Mouse (Mus musculus) kidney, adult 11 months (tissue): ENCODE measurements around the gene Sirt7.
"Not testable (repeated sequence)": the region's sequence is repeated elsewhere in the genome, so short reads cannot be mapped to it uniquely, and the experiment has no call there.

ENCODE experiments used
- DNase-seq: peaks from one replicate; pipeline ENCODE4 v3.0.0; 2022

Gene Sirt7

DNA sequence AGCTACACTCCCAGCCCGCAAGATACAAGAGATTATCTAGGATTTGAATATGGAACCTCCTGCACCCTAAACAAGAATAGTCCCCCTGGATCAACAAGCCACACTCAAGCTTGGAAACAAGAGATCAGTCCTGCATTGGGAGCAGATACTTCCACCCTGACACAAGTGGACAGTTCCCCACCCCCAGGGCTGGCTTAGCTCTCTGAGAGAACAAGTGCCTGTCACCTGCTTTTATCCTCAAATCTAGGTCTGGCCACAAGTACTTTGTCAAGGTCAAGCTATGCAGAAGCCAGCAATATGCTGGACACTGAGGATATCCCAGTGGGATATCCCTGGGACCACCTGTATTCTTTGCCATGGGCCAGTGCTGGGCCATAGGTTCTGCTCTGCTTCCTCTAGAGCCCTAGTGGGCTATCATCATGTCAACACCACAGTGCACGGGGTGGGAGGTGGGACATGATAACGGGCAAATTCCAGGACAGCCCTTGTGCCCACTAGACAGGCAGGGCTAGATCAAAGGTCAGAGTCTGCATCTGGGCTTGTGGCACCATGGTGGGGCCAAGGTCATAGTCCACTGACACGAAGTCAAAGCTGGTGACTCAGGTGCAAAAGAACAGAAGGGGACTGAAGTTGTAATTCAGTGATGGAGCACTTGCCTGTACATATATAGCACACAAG is 8.3 kb downstream of the Sirt7 start:
- peak; percentile 82 for DNase-seq

DNA sequence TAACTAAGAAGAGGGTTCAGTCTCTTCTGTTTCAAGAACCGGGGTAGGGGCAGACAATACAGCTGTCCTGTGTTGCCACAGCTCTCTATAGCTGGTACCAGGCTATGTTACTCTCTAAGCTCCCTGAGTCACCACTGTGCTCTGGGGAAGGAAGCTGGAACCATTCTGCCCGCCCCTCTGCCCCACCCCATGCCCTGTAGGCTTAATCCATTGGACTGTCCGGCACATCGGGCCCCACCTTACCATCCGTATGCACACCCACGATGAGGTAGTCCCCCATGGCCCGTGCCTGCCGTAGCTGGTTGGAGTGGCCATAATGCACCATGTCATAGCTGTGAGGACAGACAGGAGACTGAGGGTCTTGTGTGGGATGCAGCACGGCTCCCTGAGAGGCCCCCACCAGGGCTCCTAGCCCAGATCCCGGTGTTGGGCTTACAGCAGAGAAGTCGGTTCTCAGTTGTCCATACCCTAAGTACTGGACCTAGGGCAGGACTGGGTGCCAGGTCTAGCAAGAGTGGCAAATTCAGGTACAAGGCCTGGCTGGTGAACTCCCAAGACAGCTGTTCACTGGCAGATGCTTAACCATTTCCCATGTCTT is 9.3 kb downstream of the Sirt7 start:
- no peak for DNase-seq

DNA sequence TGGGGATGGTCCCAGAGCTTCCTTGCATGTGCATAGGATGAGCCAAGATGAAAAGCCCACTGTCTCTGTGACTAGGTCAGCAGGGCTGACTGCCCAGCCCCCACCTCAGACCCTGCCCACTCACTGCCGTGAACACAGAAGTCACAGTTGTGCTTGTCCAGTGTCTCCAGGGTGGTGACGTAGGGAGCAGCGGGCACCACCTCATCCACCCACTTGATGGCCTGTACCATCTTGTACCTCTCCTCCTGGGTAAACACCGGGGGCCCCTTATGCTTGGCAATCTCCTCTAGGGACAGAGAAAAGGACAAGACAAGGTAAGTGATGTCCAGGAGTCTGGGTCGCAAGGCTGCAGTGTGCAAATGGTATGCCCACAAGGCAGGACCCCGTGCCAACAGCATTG is 9.9 kb downstream of the Sirt7 start:
- DNase-seq = no peak

DNA sequence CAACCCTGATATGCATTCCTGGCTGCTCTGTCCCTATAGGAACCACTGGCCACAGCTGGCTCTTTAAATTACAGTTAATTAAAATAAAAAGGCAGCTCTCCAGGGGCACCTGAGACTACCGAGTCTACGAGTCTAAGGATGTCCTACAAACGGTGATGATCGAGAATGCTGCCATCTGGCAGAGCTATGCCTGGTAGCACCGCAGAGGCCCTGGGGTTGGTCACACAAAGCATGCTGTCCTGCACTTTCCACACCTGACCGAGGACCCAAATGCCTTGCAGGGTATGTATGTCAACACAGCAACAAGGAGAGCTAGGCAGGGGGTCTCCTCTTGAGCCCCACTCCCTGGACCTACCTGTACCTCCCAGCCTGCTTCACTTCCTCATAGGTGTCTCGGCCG is 11.1 kb downstream of the Sirt7 start:
- DNase-seq = no peak

DNA sequence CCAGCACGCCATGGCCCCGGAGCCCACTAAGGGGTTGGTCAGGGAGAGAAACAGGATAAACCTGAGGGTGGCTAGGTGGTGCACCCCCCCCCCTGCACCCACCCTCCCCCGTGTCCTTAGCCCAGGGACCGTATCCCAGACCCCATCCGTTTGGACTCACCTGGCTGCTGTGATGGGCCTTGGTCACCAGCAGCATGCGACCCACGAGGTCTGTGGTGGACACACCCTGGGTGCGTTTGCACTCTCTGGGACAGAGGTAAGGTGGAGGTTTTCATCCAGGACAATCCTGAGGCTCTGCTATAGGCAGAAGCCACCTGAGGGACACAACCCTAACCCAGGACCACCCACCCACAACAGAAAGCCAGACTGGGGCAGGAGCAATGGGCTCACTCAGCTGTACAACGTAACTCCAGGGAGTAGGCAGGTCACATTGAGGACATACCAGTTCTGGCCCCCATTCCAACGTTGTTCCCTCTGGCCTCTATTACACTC is 11.5 kb downstream of the Sirt7 start:
- DNase-seq = no peak

DNA sequence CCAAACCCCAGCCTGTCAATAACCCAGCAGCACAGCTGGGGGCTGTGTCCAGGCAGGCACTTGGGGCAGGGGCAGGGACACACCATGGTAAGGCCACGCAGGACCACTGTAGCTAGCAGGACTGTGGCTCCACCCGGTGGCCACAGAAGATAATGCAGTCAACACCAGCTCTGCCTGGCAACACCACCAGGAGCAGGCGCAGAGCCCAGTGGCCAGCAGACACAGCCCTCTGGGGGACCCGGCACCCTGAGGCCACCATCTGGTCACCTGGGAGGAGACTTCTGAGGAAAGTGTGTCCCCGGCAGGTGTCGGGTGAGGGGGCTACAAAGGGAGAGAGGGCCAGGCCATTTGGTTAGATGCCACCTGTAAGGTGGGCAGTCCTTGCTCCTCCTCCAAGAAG is 12.3 kb downstream of the Sirt7 start:
- peak; percentile 75 for DNase-seq

DNA sequence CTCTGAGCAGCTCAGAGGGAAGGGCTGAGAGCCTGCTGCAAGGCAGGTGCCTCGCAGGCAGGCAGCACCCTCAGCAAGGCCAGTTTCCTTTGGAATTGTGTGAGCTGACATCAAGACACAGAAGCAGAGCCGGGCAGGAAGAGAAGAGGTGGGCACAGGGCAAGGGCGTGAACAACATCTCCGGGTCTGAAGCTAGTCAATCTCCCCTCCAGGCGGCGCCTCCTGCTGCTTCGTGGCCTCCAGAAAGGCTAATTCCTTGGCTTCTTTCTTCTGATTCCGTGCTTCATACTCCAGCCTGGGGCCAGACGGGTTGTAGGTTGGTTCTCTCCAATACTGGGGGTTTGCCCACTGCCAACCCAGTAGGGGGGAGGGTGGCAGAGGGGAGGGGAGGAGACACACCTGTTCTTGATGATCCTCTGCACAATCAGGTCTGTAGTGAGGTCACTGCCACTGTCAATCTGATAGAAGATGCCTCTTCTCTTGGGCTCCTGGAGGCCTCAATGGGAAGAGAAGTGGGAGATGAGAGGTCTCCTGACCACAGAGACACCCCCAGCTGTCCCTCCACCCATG is 14.5 kb downstream of the Sirt7 start:
- DNase-seq = no peak

DNA sequence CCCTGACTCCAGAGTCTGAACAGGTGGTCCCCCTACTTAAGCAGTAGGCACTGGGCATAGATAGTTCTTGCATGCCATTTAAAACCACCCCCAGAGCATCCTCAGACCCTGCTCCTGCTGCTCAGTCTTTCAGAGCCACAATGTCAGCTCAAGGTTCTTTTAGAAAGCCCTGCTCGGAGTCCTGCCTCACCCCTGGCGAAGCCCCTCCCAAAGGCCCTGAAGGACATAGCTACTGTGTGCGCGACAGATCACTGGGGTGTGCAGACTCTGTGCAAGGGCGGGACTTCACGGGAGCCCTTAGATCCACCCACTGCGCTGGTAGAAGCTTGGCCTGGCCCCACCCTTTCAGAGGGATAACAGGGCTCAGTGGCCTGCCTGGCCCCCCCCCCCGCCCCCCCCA is 15.8 kb downstream of the Sirt7 start:
- DNase-seq = peak; percentile 75

DNA sequence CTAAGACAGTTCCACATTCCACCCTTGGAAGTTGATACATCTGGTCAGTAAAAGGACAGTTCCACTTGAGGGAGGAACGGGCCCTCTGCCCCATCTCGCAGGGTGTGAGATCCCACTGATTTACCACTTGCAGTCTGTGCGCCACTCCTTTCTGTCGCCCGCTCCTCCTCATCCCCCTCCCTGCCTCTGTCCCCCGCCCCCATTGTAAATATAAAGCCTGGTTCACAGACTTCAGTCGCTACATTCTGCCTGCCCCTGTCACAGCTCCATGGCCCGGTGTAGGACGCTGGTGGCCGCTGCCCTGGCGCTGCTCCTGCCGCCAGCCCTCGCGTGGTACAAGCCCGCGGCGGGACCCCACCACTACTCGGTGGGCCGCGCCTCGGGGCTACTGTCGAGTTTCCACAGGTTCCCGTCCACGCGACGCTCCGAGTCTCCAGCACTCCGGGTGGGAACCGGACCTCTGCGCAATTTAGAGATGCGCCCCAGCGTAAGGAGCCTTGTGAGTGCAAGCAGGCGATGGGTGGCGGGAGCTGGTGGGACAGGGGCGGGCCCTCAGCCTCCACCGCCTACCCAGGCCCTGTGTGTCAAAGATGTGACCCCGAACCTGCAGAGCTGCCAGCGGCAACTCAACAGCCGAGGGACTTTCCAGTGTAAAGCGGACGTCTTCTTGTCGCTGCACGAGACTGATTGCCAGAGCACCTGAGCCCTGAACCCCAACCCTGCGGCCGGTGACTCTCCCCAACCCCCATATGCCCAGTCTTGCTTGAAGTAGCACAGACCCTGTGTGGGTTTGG is 16.6 kb downstream of the Sirt7 start, which contains the start of gene Npb:
Npb (plus strand) TSS at position 237 of the 794 bp plus-strand sequence.
- DNase-seq = no peak

DNA sequence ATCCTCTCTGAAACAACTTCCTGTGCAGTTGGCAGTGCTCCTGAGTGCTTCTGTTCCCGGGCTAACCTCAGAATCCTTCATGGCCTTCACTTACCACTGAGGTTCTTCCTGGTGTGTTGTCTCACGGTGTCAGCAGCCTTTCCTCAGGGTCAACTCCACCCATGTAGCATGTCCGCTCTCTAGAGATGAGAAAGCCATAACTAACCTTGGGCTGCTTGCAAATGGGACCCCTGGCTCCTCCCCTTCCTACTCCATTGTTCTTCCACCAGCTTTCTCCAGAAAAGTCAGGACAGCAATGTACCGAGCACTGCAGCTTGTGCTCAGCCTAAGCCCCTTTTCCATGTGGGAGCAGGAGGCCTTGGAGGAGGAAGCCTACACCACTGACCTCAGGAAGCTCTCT is 18.3 kb downstream of the Sirt7 start:
- DNase-seq = no peak

DNA sequence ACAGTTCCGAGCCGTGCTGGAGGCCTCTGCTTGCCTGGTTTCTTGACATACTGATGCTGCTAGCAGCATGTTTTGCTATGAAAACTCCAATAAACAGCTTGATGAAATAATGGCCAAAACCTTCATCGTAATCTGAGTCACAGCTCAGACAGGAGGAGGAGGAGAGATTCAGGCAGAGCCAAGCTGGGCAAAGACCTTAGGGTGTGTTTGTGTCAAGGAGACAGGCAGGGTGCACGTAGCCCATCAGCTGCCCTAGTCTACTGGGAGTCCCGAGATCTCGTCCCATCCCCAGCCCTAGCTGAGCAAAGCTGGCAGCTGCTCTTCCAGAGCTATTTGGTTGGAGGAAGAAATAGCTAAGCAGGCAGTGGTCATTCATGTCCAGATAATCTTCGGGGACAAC is 19.4 kb downstream of the Sirt7 start:
- DNase-seq = no peak

DNA sequence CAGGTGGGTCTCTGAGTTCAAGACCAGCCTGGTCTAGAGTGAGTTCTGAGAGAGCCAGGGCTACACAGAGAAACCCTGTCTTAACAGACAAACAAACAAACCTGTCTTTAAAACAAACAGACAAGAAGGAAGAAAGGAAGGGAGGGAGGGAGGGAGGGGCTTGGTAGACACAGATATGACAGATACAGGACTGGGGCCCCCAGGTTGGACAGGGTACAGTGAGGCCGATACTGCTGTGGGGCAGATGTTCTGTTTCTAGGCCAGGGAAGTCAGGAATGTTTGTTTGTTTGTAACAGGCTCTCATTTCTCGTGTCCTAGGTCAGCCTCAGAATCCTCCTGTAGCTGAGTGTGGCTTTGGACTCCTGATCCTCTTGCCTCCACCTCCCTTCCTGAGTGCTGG is 21.5 kb downstream of the Sirt7 start:
- DNase-seq = no peak

DNA sequence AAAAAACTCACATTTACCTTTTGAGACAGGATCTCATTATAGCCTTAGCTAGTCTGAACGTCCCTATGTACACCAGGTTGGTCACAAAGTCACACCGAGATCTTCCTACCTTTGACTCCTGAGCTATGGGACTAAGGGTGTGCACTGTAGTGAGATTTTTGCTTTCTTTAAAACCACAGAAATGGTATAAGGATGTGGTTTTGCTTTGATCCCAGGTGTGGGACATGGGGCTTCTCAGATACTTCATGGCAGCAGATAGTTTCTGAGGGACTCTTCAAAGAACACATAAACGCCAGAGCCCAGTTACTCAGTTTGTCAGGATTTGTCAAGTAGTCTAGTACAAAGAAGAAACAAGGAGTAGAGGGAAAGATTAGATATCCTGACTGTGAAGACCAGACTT is 24.3 kb downstream of the Sirt7 start:
- DNase-seq = no peak

DNA sequence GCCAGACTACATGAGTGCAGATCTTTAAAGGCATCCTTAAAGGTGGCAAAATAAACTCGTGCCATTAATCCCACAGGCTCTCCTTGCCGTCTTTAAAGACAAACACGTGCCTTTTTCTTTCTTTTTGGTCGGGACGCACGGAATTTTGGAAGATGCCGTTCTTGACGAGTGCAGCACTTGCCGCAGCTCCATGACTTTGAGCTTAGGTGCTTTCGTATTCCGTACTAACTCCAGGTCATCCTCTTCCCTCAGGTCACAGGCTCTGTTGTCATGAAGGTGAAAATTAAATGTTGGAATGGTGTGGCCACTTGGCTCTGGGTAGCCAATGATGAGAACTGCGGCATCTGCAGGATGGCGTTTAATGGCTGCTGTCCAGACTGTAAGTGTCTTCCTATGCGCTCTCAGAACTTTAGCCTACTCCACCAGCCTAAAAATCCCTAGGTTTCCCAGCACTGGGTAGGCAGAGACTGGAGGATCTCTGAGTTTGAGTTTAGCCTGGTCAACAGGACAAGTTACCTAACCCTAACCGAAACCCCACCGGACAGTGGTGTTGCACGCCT is 26.0 kb downstream of the Sirt7 start:
- no peak for DNase-seq

DNA sequence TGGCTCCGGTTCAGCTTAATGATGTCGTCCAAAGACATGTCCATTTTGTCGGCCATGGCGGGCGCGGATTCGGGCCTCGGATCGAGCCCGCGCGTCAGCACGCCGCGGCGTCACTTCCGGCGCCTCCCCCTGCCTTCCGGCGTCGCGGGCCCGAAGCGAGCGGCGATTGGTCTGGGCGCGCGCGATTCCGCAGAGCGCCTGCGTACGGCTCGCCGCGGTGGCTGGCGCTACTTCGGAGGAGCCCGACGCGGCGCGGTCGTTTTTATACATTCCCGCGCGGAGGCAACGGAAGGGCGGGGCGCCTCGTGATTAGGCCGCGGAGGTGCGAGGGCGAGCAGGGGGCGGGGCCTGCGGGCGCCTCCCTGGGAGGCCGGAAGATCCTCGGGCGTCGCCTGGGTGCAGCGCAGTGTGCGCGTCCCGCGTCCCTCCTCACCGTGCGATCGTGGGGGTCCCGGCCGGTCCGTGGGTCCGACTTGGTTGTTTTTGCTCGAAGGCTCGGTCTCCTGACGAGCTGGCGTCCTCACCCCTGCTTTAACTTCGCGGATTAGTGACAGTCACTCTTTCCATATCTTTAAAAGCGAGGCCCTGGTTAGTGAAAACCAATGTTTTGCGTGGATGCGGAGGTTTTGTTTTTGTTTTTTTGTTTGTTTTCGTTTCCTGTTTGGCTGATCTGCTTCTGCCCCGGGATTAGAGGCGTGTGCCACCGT is 26.6 kb downstream of the Sirt7 start, which contains the start of the genes Alyref and Anapc11:
Alyref (minus strand) TSS at position 83 of the 707 bp plus-strand sequence.
Anapc11 (plus strand) TSS at position 139 of the 707 bp plus-strand sequence.
- DNase-seq = peak; percentile 90

DNA sequence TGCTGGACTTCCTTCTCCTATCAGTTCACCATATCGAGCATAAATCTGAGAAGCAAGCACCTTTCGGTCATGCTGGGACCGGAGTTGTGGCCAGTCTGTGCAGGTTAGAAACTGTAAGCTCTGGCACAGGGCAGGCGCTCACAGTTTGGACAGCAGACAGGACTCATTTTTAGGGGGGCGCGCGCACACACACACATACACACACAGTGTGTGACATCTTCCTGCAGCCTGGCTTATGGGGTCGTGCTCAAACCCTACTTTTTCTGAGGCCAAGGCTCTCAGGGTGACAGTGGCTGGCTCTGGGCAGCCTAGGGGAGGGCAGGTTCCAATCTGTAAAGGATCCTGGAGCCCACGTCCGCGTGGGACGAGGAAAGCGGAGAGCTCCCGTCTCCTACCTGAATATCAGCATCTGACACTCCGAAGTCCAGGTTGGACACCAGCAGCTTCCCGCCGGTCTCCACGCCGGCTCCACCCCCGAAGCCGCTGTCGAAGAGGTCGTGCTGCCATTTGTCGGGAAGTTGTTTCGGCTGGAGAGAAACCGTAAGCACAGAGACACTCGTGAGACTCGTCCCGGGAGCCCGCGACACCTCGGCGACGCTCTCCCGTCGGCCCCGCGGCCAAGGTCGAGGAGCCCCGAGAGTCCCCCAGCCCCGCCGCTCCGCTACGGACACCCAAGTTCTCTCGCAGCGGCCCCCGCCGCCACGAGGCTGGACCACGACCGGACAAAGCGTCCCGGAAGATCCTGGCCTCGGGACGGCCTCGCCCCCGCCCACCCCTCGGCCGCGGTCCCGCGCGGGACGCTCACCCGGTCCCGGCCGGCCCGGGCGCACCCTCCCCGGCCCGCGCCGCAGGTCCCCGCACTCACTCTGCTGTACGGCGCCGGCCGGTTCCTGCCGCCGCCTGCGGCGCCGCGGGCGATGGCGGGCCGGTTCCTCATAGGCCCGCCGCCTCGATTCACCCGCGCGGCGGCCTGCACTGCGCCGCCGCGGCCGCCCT is 27.5 kb downstream of the Sirt7 start:
- DNase-seq = peak; percentile 31

DNA sequence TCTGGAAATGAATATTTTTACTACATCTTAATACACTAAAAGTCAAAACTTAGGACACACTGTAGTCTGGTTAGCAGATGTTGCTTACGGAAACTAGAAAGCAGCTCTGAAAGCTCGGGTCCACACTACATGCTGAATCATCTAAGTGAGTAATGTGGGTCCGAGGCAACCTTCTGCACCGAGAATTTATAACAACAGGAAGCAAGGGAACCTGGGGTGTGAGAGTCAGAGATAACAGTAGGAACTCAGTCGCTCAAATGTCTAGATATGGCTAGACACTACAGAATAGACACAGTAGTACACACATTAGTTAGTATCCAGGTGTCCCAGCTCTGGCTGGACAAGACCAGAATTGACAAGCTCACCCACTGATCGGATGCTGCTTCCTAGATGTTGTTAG is 36.5 kb downstream of the Sirt7 start:
- no peak for DNase-seq

DNA sequence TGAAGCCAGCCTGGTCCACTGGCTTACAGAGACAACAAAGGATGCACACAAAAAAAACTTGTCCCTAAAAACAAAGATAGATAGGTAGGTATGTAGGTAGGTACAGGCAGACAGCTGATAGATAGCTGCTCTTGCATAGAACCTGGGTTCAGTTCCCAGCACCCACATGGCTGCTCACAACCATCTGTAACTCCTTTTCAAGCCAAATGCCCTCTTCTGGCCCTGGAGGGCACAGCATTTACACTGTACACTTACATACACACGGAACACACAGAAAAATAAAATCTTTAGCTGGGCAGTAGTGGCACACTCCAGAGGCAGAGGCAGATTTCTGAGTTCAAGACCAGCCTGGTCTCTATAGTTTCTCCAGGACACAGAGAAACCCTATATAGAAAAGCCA is 41.1 kb downstream of the Sirt7 start:
- no peak for DNase-seq

DNA sequence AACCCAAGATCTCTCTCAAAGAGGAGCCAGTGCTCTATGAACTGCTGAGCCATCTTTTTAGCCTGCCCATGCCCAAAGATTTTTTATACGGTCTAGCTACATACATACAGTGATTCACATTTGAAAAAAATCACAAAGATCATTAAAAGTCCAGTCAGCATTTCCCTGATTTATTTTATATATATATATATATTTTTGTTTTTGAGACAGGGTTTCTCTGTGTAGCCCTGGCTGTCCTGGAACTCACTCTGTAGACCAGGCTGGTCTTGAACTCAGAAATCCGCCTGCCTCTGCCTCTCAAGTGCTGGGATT is 42.1 kb downstream of the Sirt7 start:
- DNase-seq = not testable (repeated sequence)

DNA sequence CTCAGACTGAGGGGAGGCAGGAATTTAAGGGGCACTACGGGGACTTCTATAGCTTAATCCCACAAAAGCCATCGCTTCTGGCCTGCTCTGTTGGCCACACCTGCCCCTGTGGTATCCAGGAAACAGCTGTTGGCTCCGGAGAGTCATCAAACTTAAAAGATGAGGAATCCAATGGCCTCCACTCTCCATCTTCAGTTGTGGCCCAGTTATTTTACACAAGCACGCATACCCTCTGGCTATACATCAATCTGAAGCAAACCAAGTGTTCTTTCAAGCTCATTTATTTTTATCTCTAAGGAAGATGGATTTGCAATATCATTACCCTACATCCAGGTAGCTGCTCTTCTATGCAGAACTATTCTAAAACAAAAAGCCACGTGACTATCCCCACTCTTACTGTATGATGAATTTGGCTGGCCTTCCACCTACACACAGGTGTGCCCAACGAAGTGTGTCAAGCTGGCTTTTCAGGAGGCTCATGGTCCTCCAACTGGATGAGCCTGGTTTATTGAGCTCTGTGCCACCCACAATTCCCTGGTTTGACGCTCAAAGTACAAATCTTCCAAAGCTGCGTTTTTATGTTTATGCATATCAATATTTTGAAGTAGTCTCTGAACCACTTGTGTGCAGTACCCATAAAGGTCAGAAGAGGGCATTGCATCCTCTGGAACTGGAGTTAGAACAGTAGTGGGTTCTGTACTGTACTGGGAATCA is 42.6 kb downstream of the Sirt7 start:
- no peak for DNase-seq
